Mouse (Mus musculus): ENCODE results near the gene Rpl34. TPM values are rescaled to one million over a fixed set of nuclear protein-coding genes. Genes with fewer than 3 reads are reported as not detected.

The Rpl34 gene
- total and polyA plus RNA-seq, 2 experiments from 2014 or later = 470 to 851 TPM

DNA sequence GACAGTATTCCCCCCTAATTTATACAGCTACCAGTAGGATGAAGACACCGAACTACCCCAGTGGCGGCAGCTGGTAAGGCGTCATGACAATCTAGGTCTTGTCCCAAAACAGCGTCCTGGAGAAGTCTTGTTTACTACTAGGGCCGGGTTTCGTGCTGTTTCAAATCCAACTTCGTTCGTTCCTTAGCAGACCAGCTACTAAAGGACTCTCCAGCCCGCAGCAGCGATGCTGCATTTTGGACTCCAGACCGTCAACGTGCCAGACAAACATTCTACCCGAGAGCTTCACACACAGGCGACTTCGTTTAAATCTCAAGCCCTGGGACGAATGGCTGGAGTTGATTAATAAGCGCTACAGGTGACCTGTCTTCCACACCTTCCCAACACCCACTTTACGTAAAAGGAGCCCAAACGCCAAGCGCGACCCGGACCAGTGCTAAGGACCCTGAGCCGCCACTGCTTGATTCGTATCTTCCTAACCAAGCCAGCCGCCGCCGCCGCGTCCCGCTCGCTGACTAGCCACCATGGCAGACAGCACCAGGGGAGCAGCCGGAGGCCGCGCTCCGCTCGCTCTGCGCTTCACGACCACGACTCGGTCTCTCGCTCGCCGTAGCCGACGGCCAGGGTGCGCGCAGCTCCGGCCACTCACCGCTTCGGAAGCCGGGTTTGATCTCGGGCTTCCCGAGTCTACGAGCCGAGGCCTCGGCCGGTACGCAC lies 568 bp downstream of the Rpl34 start:
- peak; percentile 76 for DNase-seq (ENCODE audit: low spot score)
- Histone ChIP-seq H3K9me3 (replicated peaks; ENCODE audit: control insufficient read depth, low read length) (no peaks in the 10 kb centered on the region), H3K4me2 (ENCODE audit: low read depth, low read length) (peak overlapping the region; percentile 77), H3K27me3 (ENCODE audit: control insufficient read depth, insufficient read depth, low read length) (no peaks in the 10 kb centered on the region), H3K36me3 (replicated peaks; ENCODE audit: control insufficient read depth, insufficient read depth, low read length) (peaks cover 36% of the 10 kb centered on the region), H3K4me3 (ENCODE audit: low read depth, low read length) (peak overlapping the region; percentile 68), H3K9ac (replicated peaks; ENCODE audit: low read depth, low read length) (peak overlapping the region; percentile 89), H3K27ac (ENCODE audit: low read depth) (peak overlapping the region; percentile 86), H3K4me1 (ENCODE audit: control insufficient read depth, insufficient read depth) (peaks cover 7% of the 10 kb centered on the region)
- under 1% methylated on average over 58 of the region's 58 CpGs for WGBS
- no peak for TF ChIP-seq EP300 (IDR thresholded peaks at IDR 0.05; ENCODE audit: low read depth)
- TF ChIP-seq CTCF (IDR thresholded peaks at IDR 0.05; ENCODE audit: low read depth) = no peak
- ATAC-seq (ENCODE audit: insufficient read depth, low read depth) = peak; percentile 68

DNA sequence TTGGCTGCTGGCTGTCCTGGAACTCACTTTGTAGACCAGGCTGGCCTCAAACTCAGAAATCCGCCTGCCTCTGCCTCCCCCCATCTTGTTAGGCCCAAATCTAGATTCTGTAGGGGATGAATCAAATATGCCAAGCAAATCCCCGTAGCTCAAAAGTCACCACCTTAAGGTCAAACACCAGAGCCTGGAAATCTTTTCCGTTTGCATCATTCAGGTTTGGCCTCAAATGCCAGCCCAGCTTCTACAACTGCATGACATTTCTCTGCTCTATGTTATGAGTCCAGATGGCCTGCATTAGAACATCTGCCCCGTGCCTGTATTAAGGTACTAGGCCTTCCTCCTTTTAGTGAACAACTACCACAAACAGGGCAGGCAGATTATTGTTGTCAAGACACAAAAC lies 2.5 kb downstream of the Rpl34 start:
- Histone ChIP-seq H3K9me3 (replicated peaks; ENCODE audit: control insufficient read depth, low read length) (no peaks in the 10 kb centered on the region), H3K27me3 (ENCODE audit: control insufficient read depth, insufficient read depth, low read length) (no peaks in the 10 kb centered on the region), H3K4me2 (ENCODE audit: low read depth, low read length) (no peak overlapping the region), H3K9ac (replicated peaks; ENCODE audit: low read depth, low read length) (no peak overlapping the region), H3K36me3 (replicated peaks; ENCODE audit: control insufficient read depth, insufficient read depth, low read length) (peaks cover 36% of the 10 kb centered on the region), H3K4me1 (ENCODE audit: control insufficient read depth, insufficient read depth) (peaks cover 7% of the 10 kb centered on the region), H3K4me3 (ENCODE audit: low read depth, low read length) (no peak overlapping the region), H3K27ac (ENCODE audit: low read depth) (no peak overlapping the region)
- DNase-seq (ENCODE audit: low spot score) (no peak), ATAC-seq (ENCODE audit: insufficient read depth, low read depth) (no peak)
- WGBS = 75% methylated on average over 4 of the region's 4 CpGs
- TF ChIP-seq CTCF (IDR thresholded peaks at IDR 0.05; ENCODE audit: low read depth) (no peak), EP300 (IDR thresholded peaks at IDR 0.05; ENCODE audit: low read depth) (no peak)

GRCm38 (mm10) chr3:130727036-130727435 lies 3.2 kb downstream of the Rpl34 start:
- TF ChIP-seq CTCF (IDR thresholded peaks at IDR 0.05; ENCODE audit: low read depth) = no peak
- no peak for TF ChIP-seq EP300 (IDR thresholded peaks at IDR 0.05; ENCODE audit: low read depth)
- H3K4me1 ChIP-seq (ENCODE audit: control insufficient read depth, insufficient read depth) = peaks cover 7% of the 10 kb centered on the region
- ATAC-seq (ENCODE audit: insufficient read depth, low read depth) = no peak
- H3K4me2 ChIP-seq (ENCODE audit: low read depth, low read length) = no peak overlapping the region
- no peaks in the 10 kb centered on the region for H3K9me3 ChIP-seq (replicated peaks; ENCODE audit: control insufficient read depth, low read length)
- H3K36me3 ChIP-seq (replicated peaks; ENCODE audit: control insufficient read depth, insufficient read depth, low read length) = peaks cover 36% of the 10 kb centered on the region
- no peak overlapping the region for H3K4me3 ChIP-seq (ENCODE audit: low read depth, low read length)
- no peaks in the 10 kb centered on the region for H3K27me3 ChIP-seq (ENCODE audit: control insufficient read depth, insufficient read depth, low read length)
- no peak overlapping the region for H3K9ac ChIP-seq (replicated peaks; ENCODE audit: low read depth, low read length)
- H3K27ac ChIP-seq (ENCODE audit: low read depth) = no peak overlapping the region
- 43% methylated on average over 1 of the region's 1 CpGs for WGBS
- DNase-seq (ENCODE audit: low spot score) = no peak

- no peak for ATAC-seq (ENCODE audit: insufficient read depth, low read depth)
- no peak overlapping the region for H3K4me3 ChIP-seq (ENCODE audit: low read depth, low read length)
- no peak for DNase-seq (ENCODE audit: low spot score)
- WGBS = 68% methylated on average over 2 of the region's 2 CpGs
- no peak overlapping the region for H3K27ac ChIP-seq (ENCODE audit: low read depth)
- TF ChIP-seq EP300 (IDR thresholded peaks at IDR 0.05; ENCODE audit: low read depth) (no peak), CTCF (IDR thresholded peaks at IDR 0.05; ENCODE audit: low read depth) (no peak)
- no peak overlapping the region for H3K9ac ChIP-seq (replicated peaks; ENCODE audit: low read depth, low read length)
- no peak overlapping the region for H3K4me2 ChIP-seq (ENCODE audit: low read depth, low read length)
- no peaks in the 10 kb centered on the region for H3K9me3 ChIP-seq (replicated peaks; ENCODE audit: control insufficient read depth, low read length)
- H3K27me3 ChIP-seq (ENCODE audit: control insufficient read depth, insufficient read depth, low read length) = no peaks in the 10 kb centered on the region
- peaks cover 7% of the 10 kb centered on the region for H3K4me1 ChIP-seq (ENCODE audit: control insufficient read depth, insufficient read depth)
- peaks cover 36% of the 10 kb centered on the region for H3K36me3 ChIP-seq (replicated peaks; ENCODE audit: control insufficient read depth, insufficient read depth, low read length)
These were observed 4.5 kb downstream of the Rpl34 start for GRCm38 (mm10) chr3:130725718-130726117.

DNA sequence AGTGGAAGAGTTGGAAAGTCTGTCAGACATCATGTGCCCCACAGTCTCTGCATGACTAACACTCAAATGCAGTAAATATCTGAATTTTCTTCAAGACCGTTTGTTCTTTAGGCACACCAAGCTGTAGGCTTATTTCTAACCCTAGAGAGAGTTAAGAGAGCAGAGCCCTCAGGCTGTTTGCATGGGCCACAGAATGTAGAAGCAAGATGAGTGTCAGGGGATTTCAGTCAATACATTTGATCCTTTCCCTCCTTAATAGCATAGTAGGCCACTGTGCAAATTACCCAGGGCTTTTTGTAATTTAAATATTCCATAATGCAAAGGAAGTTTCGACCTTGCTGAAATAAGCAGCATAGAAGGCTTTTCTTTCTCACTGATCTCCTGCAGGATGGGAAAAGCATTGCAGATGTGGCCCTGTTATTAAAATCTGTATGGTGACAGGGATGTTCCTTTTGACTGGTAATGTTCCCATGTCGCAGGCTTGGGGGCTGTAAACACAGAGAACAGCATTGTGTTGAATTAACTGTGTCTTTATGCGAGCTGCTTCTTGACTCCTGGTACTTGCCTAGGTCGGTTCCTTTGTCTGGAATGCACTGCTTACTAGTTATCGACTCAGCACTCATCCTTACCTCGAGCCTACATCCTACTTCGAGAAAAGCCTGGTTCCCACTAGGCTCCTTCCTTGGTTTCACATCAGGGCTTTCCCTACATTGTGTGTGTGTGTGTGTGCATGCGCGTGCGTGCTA lies 7.3 kb downstream of the Rpl34 start:
- Histone ChIP-seq H3K36me3 (replicated peaks; ENCODE audit: control insufficient read depth, insufficient read depth, low read length) (peaks cover 25% of the 10 kb centered on the region), H3K9me3 (replicated peaks; ENCODE audit: control insufficient read depth, low read length) (no peaks in the 10 kb centered on the region), H3K4me2 (ENCODE audit: low read depth, low read length) (no peak overlapping the region), H3K9ac (replicated peaks; ENCODE audit: low read depth, low read length) (no peak overlapping the region), H3K27ac (ENCODE audit: low read depth) (no peak overlapping the region), H3K4me3 (ENCODE audit: low read depth, low read length) (no peak overlapping the region), H3K27me3 (ENCODE audit: control insufficient read depth, insufficient read depth, low read length) (no peaks in the 10 kb centered on the region), H3K4me1 (ENCODE audit: control insufficient read depth, insufficient read depth) (no peaks in the 10 kb centered on the region)
- no peak for TF ChIP-seq EP300 (IDR thresholded peaks at IDR 0.05; ENCODE audit: low read depth)
- TF ChIP-seq CTCF (IDR thresholded peaks at IDR 0.05; ENCODE audit: low read depth) = no peak
- DNase-seq (ENCODE audit: low spot score) = no peak
- ATAC-seq (ENCODE audit: insufficient read depth, low read depth) = no peak
- 76% methylated on average over 11 of the region's 11 CpGs for WGBS

Data from heart, postnatal 0 days (tissue).